Mouse (Mus musculus) thymus, adult 2 months (tissue): Measurements from ENCODE around the gene Rcor1.

Experiments
- CTCF ChIP-seq: fragments of 200-500 bp; IDR thresholded peaks from 2 replicates; pipeline ENCODE4 v1.5.1; 2012; ENCODE audit warnings: mild to moderate bottlenecking, control low read depth, low read length, moderate library complexity, borderline replicate concordance; ENCODE audit not compliant: control insufficient read depth, poor library complexity, insufficient read depth; ENCODE audit errors: extremely low read depth
- POLR2A ChIP-seq: fragments of 200-500 bp; IDR thresholded peaks from 2 replicates; pipeline ENCODE4 v1.6.1; 2012; ENCODE audit warnings: mild to moderate bottlenecking, low read length, control low read depth, moderate library complexity; ENCODE audit not compliant: control insufficient read depth, poor library complexity, insufficient read depth; ENCODE audit errors: extremely low read depth

GRCm38 (mm10) chr12:111041196-111041595, 2.0 kb downstream of the Rcor1 start:
- no peak for TF ChIP-seq POLR2A
- TF ChIP-seq CTCF: no peak
